In genomic region chr3:96414126-96414950, GRCm38 (mm10) we compare ENCODE assay signal across 8 mouse cellular contexts. TPM values are rescaled to one million over a fixed set of nuclear protein-coding genes. Genes with fewer than 3 reads are reported as not detected.
DNase-seq lines count a peak whose midpoint lies in the region; ATAC-seq lines count a peak whose summit lies in the region.

No protein-coding gene starts in this region.

- H3K9me3 ChIP-seq in hindbrain, embryonic 16.5 days (ENCODE audit: control insufficient read depth, low read length), result no peaks in the 10 kb centered on the region

- H3K9ac ChIP-seq in hindbrain, embryonic 16.5 days (ENCODE audit: low read depth, low read length), result peak overlapping the region; percentile 91

- peak overlapping the region; percentile 88 for H3K4me2 ChIP-seq in hindbrain, embryonic 16.5 days (ENCODE audit: low read length)

- H3K27me3 ChIP-seq in hindbrain, embryonic 16.5 days (replicated peaks; ENCODE audit: control insufficient read depth, insufficient read depth, low read length), result peaks cover 18% of the 10 kb centered on the region

- WGBS in hindbrain, embryonic 16.5 days, result under 1% methylated on average over 54 of the region's 64 CpGs

- no peaks in the 10 kb centered on the region for H3K36me3 ChIP-seq in hindbrain, embryonic 16.5 days (ENCODE audit: control insufficient read depth, insufficient read depth, low read length)

- DNase-seq in ZHBTc4 (ENCODE audit: low read depth, low spot score), result peak; percentile 95
- peak; percentile 55 to 60 for DNase-seq in cerebellum, postnatal 36 days
- peak; percentile 47 for DNase-seq in gastrocnemius, adult 18-20 months (ENCODE audit: low spot score)
- DNase-seq in left cerebral cortex, postnatal 25 days (ENCODE audit: low spot score in 2 of 2), result peak; percentile 61 to 65
- DNase-seq in mesoderm, embryonic 11.5 days (ENCODE audit: low read depth, low spot score), result peak; percentile 92
- peak; percentile 68 for DNase-seq in right cerebral cortex, postnatal 25 days
- DNase-seq in yolk sac, embryonic 10.5 days (ENCODE audit: low spot score), result peak; percentile 91

- H3K4me3 ChIP-seq in hindbrain, embryonic 16.5 days (ENCODE audit: low read length), result peak overlapping the region; percentile 76

- intact Hi-C loops in left cerebral cortex, postnatal 25 days (cut with DNase I), result no loop called here

- H3K27ac ChIP-seq in hindbrain, embryonic 16.5 days (ENCODE audit: low read depth, low read length), result peak overlapping the region; percentile 80

- H3K4me1 ChIP-seq in hindbrain, embryonic 16.5 days (ENCODE audit: control insufficient read depth, insufficient read depth, low read depth, low read length), result no peaks in the 10 kb centered on the region

- peak; percentile 91 for ATAC-seq in hindbrain, embryonic 16.5 days

RNA-seq across cellular contexts. Expression of gene BC107364, which starts 37.8 kb away (rescaled TPM):
- not detected for total RNA-seq in gastrocnemius, adult 18-20 months (2021)
- not detected in 2 replicates for polyA plus RNA-seq in hindbrain, embryonic 16.5 days (2015; fragmentation: Nextera tagmentation; extraction: Ambion mirVana)
- not detected for total RNA-seq in left cerebral cortex, postnatal 25 days (2021)

Comparison
In these comparisons a context has a peak if more than half of its experiments do, and no peak if none do; other contexts are left out.
1. Peak in every context shown above with its lines: DNase-seq, ATAC-seq, H3K4me3 ChIP-seq and H3K27ac ChIP-seq.